Mouse (Mus musculus) forebrain, embryonic 14.5 days (tissue): ENCODE measurements at regions not wholly inside any gene's neighbourhood (a gene's known extent, or its start where the extent isn't known, plus 50 kb on each side); places are given as distances from the start of the nearest gene placed in this dataset.

Experiments used
- ATAC-seq: fragments of 200-750 bp; cut with Nextera tagmentation; 2 replicates; pipeline ENCODE4 v1.8.0; 2017; ENCODE audit warnings: mild to moderate bottlenecking, moderate library complexity
- DNase-seq: peaks from one replicate; pipeline ENCODE4 v3.0.0-alpha.2; 2015; ENCODE audit warnings: low spot score
- H3K27ac ChIP-seq: fragments of 300-500 bp; sonication (generic); 2 replicates; pipeline ENCODE4 v1.5.1; 2014; ENCODE audit warnings: low read depth, mild to moderate bottlenecking, control low read depth, low read length, moderate library complexity
- H3K27me3 ChIP-seq: fragments of 300-500 bp; sonication (generic); replicated peaks from 2 replicates; pipeline ENCODE4 v1.6.1; 2014; ENCODE audit warnings: low read length, control low read depth, mixed read lengths; ENCODE audit not compliant: control insufficient read depth, insufficient read depth
- H3K36me3 ChIP-seq: fragments of 300-500 bp; sonication (generic); 2 replicates; pipeline ENCODE4 v1.6.1; 2014; ENCODE audit warnings: low read length, control low read depth; ENCODE audit not compliant: control insufficient read depth, insufficient read depth
- H3K4me1 ChIP-seq: fragments of 300-500 bp; sonication (generic); 2 replicates; pipeline ENCODE4 v1.6.1; 2014; ENCODE audit warnings: antibody characterized with exemption, low read length, control low read depth; ENCODE audit not compliant: control insufficient read depth, insufficient read depth
- H3K4me2 ChIP-seq: fragments of 300-500 bp; sonication (generic); 2 replicates; pipeline ENCODE4 v1.6.1; 2014; ENCODE audit warnings: mild to moderate bottlenecking, control low read depth, low read length
- H3K4me3 ChIP-seq: fragments of 300-500 bp; sonication (generic); 2 replicates; pipeline ENCODE4 v1.5.1; 2014; ENCODE audit warnings: low read depth, low read length, control low read depth
- H3K9ac ChIP-seq: fragments of 300-500 bp; sonication (generic); 2 replicates; pipeline ENCODE4 v1.6.1; 2014; ENCODE audit warnings: mild to moderate bottlenecking, low read length, control low read depth, moderate library complexity
- H3K9me3 ChIP-seq: fragments of 300-500 bp; sonication (generic); replicated peaks from 2 replicates; pipeline ENCODE4 v1.6.1; 2016; ENCODE audit warnings: low read length, control low read depth, mixed read lengths; ENCODE audit not compliant: control insufficient read depth
- WGBS: fragments of 180-500 bp; shearing (Covaris S2); extraction: QIAGEN DNeasy Blood & Tissue Kit; methylation state at CpG from one replicate; pipeline ENCODE4 v1.1.7; 2014; 5-methylcytosine and 5-hydroxymethylcytosine counted together

GRCm38 (mm10) chr8:10866696-10867395, 141.4 kb downstream of the Irs2 start:
- Histone ChIP-seq H3K9me3 (no peaks in the 10 kb centered on the region), H3K4me1 (peaks cover 12% of the 10 kb centered on the region; the same call in 1 of the 2 replicates), H3K36me3 (no peaks in the 10 kb centered on the region), H3K9ac (no peak overlapping the region), H3K27ac (no peak overlapping the region), H3K4me2 (no peak overlapping the region), H3K4me3 (no peak overlapping the region), H3K27me3 (no peaks in the 10 kb centered on the region)
- ATAC-seq (no peak), DNase-seq (no peak)
- 79% methylated on average over 7 of the region's 7 CpGs for WGBS

DNA sequence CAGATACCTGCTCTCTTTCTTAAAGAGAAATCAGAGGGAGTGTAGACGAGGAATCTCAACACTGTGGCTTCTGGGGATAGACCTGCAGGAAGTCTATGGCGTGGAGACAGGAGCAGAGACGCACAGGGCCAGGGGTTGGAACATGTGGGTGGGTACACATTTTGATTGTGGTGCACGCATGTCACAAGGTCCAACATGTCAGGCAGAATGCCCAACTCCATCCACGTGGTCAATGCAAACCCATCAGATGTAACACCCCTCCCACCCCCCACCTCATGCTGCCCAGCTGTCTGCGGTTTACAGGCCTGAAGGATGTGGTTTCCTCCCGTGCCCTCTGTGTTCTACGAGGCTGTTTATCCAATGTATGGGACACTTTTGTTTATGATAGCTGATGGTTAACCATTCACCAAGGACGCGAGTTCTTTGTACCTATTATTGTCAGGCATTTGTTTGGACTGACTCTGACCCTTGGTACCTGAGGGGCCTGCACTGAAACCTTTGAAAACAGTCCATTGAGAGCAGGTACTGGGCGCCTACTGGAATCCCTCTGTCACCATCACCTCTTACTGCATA, 142.2 kb downstream of the Irs2 start:
- H3K27ac ChIP-seq = no peak overlapping the region
- ATAC-seq = no peak
- 82% methylated on average over 11 of the region's 11 CpGs for WGBS

GRCm38 (mm10) chr8:10865415-10865821, 142.8 kb downstream of the Irs2 start:
- Histone ChIP-seq H3K9me3 (no peaks in the 10 kb centered on the region), H3K36me3 (no peaks in the 10 kb centered on the region), H3K4me2 (no peak overlapping the region), H3K9ac (no peak overlapping the region), H3K27ac (no peak overlapping the region), H3K4me3 (no peak overlapping the region), H3K27me3 (no peaks in the 10 kb centered on the region), H3K4me1 (0 out of 2 replicates have a peak, but pooled peaks cover 1% of the 10 kb centered on the region)
- ATAC-seq (no peak), DNase-seq (peak; percentile 26)
- WGBS = 43% methylated on average over 8 of the region's 8 CpGs

More for the DNA sequence above, 142.2 kb downstream of the Irs2 start:
- Histone ChIP-seq H3K36me3 (no peaks in the 10 kb centered on the region), H3K27me3 (no peaks in the 10 kb centered on the region), H3K4me2 (no peak overlapping the region), H3K4me3 (no peak overlapping the region), H3K4me1 (peaks cover 6% of the 10 kb centered on the region; the same call in 1 of the 2 replicates), H3K9ac (no peak overlapping the region), H3K9me3 (no peaks in the 10 kb centered on the region)
- no peak for DNase-seq

DNA sequence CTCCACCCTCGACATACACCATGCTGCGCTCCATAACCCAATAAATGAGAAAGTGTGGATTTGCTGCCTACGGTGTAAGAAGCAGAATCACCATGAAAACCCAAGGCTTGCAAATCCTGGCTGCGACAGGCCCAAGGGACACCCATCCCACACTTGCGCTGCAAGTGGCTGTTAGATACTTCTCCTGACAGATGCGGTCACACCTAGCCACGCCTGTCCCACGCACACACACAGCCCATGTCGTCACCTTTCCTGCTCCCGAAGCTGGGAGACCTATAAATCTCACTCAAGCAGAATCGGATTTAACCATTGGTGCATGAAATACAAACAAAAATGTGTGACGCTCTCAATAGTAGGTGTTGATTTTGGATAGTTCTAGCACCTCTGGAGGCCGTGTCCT, 145.8 kb downstream of the Irs2 start:
- no peaks in the 10 kb centered on the region for H3K9me3 ChIP-seq

GRCm38 (mm10) chr8:10860810-10861209, 147.4 kb downstream of the Irs2 start:
- no peaks in the 10 kb centered on the region for H3K27me3 ChIP-seq
- ATAC-seq (no peak), DNase-seq (no peak)
- 85% methylated on average over 4 of the region's 4 CpGs for WGBS
- no peak overlapping the region for H3K27ac ChIP-seq
- H3K9me3 ChIP-seq = no peaks in the 10 kb centered on the region
- no peak overlapping the region for H3K4me2 ChIP-seq
- no peaks in the 10 kb centered on the region for H3K36me3 ChIP-seq
- H3K4me1 ChIP-seq = no peaks in the 10 kb centered on the region
- no peak overlapping the region for H3K4me3 ChIP-seq
- no peak overlapping the region for H3K9ac ChIP-seq

More for the DNA sequence above, 145.8 kb downstream of the Irs2 start:
- DNase-seq (no peak), ATAC-seq (no peak)
- H3K27me3 ChIP-seq = no peaks in the 10 kb centered on the region
- H3K4me2 ChIP-seq = no peak overlapping the region
- H3K36me3 ChIP-seq = no peaks in the 10 kb centered on the region
- no peak overlapping the region for H3K4me3 ChIP-seq
- H3K4me1 ChIP-seq = no peaks in the 10 kb centered on the region
- WGBS = 90% methylated on average over 13 of the region's 13 CpGs
- H3K9ac ChIP-seq = no peak overlapping the region
- no peak overlapping the region for H3K27ac ChIP-seq

GRCm38 (mm10) chr8:10857874-10858273, 150.4 kb downstream of the Irs2 start:
- ATAC-seq (no peak), DNase-seq (no peak)
- Histone ChIP-seq H3K9me3 (no peaks in the 10 kb centered on the region), H3K27ac (no peak overlapping the region), H3K27me3 (no peaks in the 10 kb centered on the region), H3K36me3 (no peaks in the 10 kb centered on the region), H3K9ac (no peak overlapping the region), H3K4me1 (no peaks in the 10 kb centered on the region), H3K4me3 (no peak overlapping the region), H3K4me2 (no peak overlapping the region)
- 95% methylated on average over 3 of the region's 3 CpGs for WGBS

DNA sequence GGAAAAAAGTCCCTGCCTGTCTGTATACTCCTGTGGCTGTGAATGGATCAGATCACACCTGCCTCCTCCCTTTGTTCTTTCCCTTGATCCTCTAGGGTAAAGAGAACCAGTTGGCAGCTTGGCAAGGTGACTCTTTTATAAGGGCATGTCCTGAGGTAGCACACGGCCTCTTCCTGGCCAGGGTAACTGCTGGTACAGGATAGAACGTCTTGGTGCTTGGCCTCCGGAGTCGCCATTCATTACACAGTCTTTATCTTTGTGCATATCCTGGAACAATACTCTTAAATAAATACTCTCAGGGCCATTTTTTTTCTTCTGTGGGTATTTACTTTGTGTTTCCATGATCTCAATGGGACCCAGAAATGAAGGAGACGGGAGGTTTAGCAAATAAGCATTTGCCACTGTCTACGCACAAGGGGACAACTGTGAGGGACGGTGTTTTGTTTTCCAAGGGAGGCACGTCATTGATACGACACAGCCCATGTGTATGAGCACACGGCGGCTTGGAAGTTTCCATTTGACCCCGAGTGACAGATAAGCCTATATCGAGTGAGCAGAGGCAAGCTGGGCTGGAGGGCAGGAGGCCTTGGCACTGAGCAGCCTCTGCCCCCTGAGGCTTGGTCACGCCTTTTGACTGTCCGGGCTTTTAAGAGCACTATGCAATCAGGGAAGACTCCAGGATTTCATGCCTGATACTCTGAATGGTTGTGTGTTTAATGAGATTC, 151.1 kb downstream of the Irs2 start:
- WGBS = 56% methylated on average over 15 of the region's 15 CpGs
- no peaks in the 10 kb centered on the region for H3K4me1 ChIP-seq
- H3K9me3 ChIP-seq = no peaks in the 10 kb centered on the region
- no peak overlapping the region for H3K9ac ChIP-seq
- ATAC-seq (no peak), DNase-seq (no peak)
- H3K27me3 ChIP-seq = no peaks in the 10 kb centered on the region
- no peak overlapping the region for H3K4me2 ChIP-seq
- H3K27ac ChIP-seq = no peak overlapping the region
- no peak overlapping the region for H3K4me3 ChIP-seq
- no peaks in the 10 kb centered on the region for H3K36me3 ChIP-seq

DNA sequence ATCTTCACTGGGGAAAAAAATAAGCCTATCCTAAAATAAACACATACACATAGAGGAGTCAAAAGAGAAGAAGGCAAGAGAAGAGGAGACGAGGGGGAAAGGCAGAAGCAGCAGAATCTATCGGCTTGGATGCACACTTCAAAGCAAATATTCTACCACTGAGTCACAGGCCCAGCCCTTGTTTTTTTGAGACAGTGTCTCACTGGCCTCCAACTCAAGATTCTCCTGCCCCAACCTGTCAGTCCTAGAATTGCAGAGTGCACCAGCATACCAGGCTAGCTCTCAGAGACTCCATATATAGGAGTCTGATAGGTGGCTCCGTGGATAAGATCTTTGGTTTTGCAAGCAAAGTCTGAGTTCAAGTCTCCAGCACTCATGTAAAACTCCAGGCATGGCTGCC, 152.6 kb downstream of the Irs2 start:
- no peaks in the 10 kb centered on the region for H3K36me3 ChIP-seq
- ATAC-seq = no peak
- 84% methylated on average over 3 of the region's 3 CpGs for WGBS
- no peak overlapping the region for H3K9ac ChIP-seq
- no peak overlapping the region for H3K4me3 ChIP-seq
- H3K4me1 ChIP-seq = no peaks in the 10 kb centered on the region
- H3K27me3 ChIP-seq = no peaks in the 10 kb centered on the region
- no peak overlapping the region for H3K27ac ChIP-seq
- H3K9me3 ChIP-seq = no peaks in the 10 kb centered on the region
- no peak for DNase-seq
- H3K4me2 ChIP-seq = no peak overlapping the region

DNA sequence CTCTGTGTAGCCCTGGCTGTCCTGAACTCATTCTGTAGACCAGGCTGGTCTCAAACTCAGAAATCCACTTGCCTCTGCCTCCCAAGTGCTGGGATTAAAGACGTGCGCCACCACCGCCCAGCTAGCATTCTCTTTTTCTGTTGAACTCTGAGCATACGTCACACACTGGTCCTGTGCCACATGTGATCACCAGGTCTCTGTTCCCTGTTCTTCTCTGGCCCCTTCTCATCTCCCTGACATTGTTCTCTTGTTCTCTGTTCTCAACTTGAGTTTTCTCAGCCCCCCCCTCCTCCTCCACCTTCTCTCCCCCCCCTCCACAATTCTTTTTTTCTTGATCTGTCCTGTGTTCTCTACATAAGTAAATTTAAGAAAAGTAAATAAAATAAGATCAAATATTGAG, 153.1 kb downstream of the Irs2 start:
- no peak for ATAC-seq
- Histone ChIP-seq H3K4me2 (no peak overlapping the region), H3K4me3 (no peak overlapping the region), H3K4me1 (no peaks in the 10 kb centered on the region), H3K27me3 (no peaks in the 10 kb centered on the region), H3K36me3 (no peaks in the 10 kb centered on the region), H3K27ac (no peak overlapping the region), H3K9ac (no peak overlapping the region), H3K9me3 (no peaks in the 10 kb centered on the region)
- no peak for DNase-seq
- WGBS = 85% methylated on average over 4 of the region's 4 CpGs
